Mouse (Mus musculus) midbrain, embryonic 16.5 days (tissue): ENCODE data around the gene Fstl3. TPM values are rescaled to one million over a fixed set of nuclear protein-coding genes. Genes with fewer than 3 reads are reported as not detected.

ENCODE experiments used
- ATAC-seq: fragments of 200-750 bp; cut with Nextera tagmentation; 2 replicates; pipeline ENCODE4 v1.8.0; 2017; ENCODE audit warnings: moderate TSS enrichment
- H3K27ac ChIP-seq: fragments of 300-500 bp; sonication (generic); 2 replicates; pipeline ENCODE4 v1.5.1; 2014; ENCODE audit warnings: mild to moderate bottlenecking, low read length, mixed read lengths
- H3K27me3 ChIP-seq: fragments of 300-500 bp; sonication (generic); 2 replicates; pipeline ENCODE4 v1.6.1; 2014; ENCODE audit warnings: low read depth, low read length, mixed read lengths; ENCODE audit not compliant: control insufficient read depth, insufficient read depth
- H3K36me3 ChIP-seq: fragments of 300-500 bp; sonication (generic); 2 replicates; pipeline ENCODE4 v1.6.1; 2014; ENCODE audit warnings: mild to moderate bottlenecking, low read length, moderate library complexity, mixed read lengths; ENCODE audit not compliant: control insufficient read depth, insufficient read depth
- H3K4me1 ChIP-seq: fragments of 300-500 bp; sonication (generic); 2 replicates; pipeline ENCODE4 v1.6.1; 2014; ENCODE audit warnings: mild to moderate bottlenecking, low read length, mixed read lengths; ENCODE audit not compliant: control insufficient read depth, insufficient read depth
- H3K4me2 ChIP-seq: fragments of 300-500 bp; sonication (generic); 2 replicates; pipeline ENCODE4 v1.6.1; 2014; ENCODE audit warnings: mild to moderate bottlenecking, low read length, mixed read lengths
- H3K4me3 ChIP-seq: fragments of 300-500 bp; sonication (generic); 2 replicates; pipeline ENCODE4 v1.5.1; 2014; ENCODE audit warnings: low read depth, mild to moderate bottlenecking, low read length, moderate library complexity, mixed read lengths
- H3K9ac ChIP-seq: fragments of 300-500 bp; sonication (generic); 2 replicates; pipeline ENCODE4 v1.6.1; 2014; ENCODE audit warnings: low read depth, low read length, mixed read lengths
- H3K9me3 ChIP-seq: fragments of 300-500 bp; sonication (generic); replicated peaks from 2 replicates; pipeline ENCODE4 v1.6.1; 2014; ENCODE audit warnings: mild to moderate bottlenecking, low read length, mixed read lengths; ENCODE audit not compliant: control insufficient read depth, poor library complexity, severe bottlenecking
- WGBS: fragments of 180-500 bp; shearing (Covaris S2); extraction: QIAGEN DNeasy Blood & Tissue Kit; methylation state at CpG from one replicate; pipeline ENCODE4 v1.1.7; 2014; 5-methylcytosine and 5-hydroxymethylcytosine counted together
- polyA plus RNA-seq: library from polyadenylated mRNA; unstranded; fragments of >200 nt; fragmentation: Nextera tagmentation; extraction: Ambion mirVana; gene quantifications from 2 replicates; pipeline ENCODE4 v1.2.1, GENCODE M21; 2015

The Fstl3 gene
- polyA plus RNA-seq, 1 experiment from 2014 or later = 3.5 TPM

DNA sequence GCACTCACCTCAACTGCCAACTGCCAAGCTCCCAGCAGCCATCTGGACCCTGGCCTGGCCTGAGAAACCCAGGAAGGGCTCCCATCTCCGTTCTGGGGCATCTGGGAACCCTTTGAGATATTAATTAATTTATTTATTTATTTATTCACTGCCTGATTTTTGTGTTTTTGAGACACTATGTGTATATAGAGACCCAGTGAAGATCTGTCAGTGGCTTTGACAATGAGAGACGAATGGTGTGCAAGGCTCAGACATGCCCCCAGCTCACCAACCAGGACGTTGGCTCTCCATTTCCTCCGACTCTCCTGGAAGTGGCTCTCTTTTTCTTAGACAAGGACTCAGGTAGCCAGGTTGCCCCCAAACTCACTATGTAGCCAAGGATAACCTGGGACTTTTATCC lies 13.8 kb downstream of the Fstl3 start, which contains the start of gene Prss57:
Prss57 (minus strand) TSS at position 101 of the 400 bp plus-strand sequence.
- Histone ChIP-seq H3K9ac (no peak within 1 kb of the TSS), H3K4me2 (no peak within 1 kb of the TSS), H3K27me3 (no peaks in the 10 kb centered on the region; the same call in 1 of the 2 replicates), H3K4me1 (peaks cover 8% of the 10 kb centered on the region), H3K4me3 (no peak within 1 kb of the TSS), H3K36me3 (no peaks in the 10 kb centered on the region), H3K27ac (no peak within 1 kb of the TSS), H3K9me3 (no peaks in the 10 kb centered on the region)
- ATAC-seq = no peak
- WGBS = 89% methylated on average over 4 of the region's 4 CpGs

DNA sequence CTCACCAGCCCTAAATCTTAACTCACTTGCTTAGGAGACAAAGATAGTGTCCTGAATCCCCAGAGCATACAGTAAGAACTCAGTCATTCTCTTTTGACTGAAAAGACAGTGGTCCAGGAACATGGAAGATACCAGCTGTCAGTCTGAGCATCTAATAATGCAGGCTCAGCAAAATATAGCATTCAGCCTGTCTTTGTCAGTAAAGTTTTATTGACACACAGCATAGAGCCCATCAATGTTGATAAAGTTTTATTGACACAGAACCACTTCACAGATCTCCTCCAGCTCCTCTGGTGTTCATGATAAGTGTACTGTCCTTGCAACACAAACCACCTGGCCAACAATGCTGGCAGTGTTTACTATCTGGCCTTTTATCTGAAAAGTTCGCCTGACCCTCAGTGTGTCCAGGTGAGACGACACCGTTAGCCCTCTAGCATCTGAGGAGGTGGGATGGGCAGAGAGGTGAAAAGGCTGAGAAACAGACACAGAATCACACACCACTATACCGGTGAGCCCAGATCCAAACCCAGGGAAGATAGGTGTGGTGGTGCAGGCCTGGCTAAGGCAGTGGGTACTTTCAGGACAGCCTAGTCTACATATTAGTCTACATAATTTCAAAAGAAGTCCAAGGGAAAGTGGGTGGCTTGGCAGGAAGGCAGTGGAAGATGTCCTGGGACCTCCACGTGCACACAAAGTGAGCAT lies 15.4 kb downstream of the Fstl3 start:
- H3K27me3 ChIP-seq = no peaks in the 10 kb centered on the region; the same call in 1 of the 2 replicates
- H3K4me2 ChIP-seq = no peak overlapping the region; the same call in 1 of the 2 replicates
- no peak for ATAC-seq
- no peak overlapping the region for H3K9ac ChIP-seq
- WGBS = 84% methylated on average over 5 of the region's 5 CpGs
- no peak overlapping the region for H3K4me3 ChIP-seq
- no peak overlapping the region for H3K27ac ChIP-seq
- H3K4me1 ChIP-seq = peaks cover 18% of the 10 kb centered on the region
- no peaks in the 10 kb centered on the region for H3K9me3 ChIP-seq
- H3K36me3 ChIP-seq = no peaks in the 10 kb centered on the region

DNA sequence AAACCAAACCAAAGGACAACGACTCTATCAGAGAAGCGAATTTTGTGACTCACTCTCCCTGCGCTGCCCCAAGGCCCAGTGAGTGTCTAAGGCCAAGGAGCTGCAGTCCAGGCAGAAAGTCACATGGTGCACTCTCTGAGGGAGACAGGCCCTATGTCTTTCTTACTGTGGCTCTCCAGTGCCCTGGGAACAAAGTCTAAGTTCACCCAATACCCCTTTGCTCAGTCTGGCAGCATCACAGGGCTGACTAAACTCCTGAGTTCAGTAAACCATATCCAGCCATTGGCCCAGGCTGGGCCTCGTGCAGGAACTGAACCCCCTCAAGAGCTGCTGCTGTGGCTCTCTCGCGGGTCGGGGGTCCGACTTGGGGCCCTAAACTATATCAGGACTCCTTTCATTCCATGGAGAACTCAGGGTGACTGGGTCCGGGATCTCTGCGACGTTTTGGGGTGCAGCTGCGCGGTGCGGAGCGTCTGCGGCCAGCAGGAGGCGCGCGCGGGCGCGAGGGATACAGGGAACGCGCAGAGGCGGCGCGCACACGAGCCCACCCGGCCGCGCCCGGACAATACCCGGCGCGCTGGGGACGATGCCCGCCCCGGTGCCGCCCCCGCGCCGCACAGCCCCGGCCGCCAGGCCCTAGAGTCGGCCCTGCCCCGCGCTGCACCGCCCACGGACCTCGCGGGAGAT lies 16.1 kb downstream of the Fstl3 start, which contains the start of gene Palm:
Palm (plus strand) TSS at position 522 of the 687 bp plus-strand sequence.
- H3K27ac ChIP-seq = peak within 1 kb of the TSS; percentile 91
- H3K4me2 ChIP-seq = peak within 1 kb of the TSS; percentile 97
- peaks cover 20% of the 10 kb centered on the region for H3K4me1 ChIP-seq
- WGBS = 5% methylated on average over 51 of the region's 51 CpGs
- peak; percentile 72 for ATAC-seq
- no peaks in the 10 kb centered on the region; the same call in 1 of the 2 replicates for H3K27me3 ChIP-seq
- peak within 1 kb of the TSS; percentile 80 for H3K4me3 ChIP-seq
- H3K9ac ChIP-seq = peak within 1 kb of the TSS; percentile 98
- no peaks in the 10 kb centered on the region for H3K9me3 ChIP-seq
- no peaks in the 10 kb centered on the region for H3K36me3 ChIP-seq

DNA sequence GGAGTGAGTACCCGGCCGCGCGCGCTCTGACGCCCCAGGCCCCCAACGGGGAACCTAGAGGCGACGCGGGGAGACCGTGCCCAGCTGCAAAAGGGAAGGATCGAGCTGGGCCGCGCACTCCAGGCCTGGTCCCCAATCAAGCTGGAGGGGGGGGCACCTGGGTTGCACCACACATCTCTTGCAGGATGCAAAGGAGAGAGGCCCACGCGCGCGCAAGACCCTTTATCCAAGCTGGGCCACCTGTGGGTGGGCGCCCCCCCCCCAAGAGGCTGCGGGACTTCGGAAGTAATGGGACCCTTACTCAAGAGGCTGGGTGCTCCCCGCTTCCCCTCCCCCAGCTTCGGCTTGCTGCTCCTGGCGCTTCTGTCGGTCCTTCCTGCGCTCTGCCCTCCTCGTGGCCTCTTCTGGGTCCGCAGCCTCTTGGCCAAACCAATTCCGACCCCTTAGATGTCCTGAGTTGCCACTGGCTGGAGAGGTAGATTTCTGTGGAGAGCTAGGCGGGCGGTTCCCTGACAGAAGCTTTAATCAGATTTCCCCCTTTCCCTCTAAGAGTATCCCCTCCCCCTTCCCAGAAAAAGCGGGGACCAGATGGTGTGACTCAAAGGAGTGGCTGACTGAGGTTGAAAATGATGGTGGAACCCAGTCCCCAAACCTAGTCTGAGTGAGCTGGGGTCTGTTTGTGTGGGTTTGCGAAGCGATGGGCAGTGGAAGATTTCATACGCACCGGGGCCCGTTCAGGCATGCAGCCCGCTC lies 16.8 kb downstream of the Fstl3 start:
- Histone ChIP-seq H3K9me3 (no peaks in the 10 kb centered on the region), H3K9ac (peak overlapping the region; percentile 98), H3K27me3 (no peaks in the 10 kb centered on the region; the same call in 1 of the 2 replicates), H3K4me1 (peaks cover 20% of the 10 kb centered on the region), H3K36me3 (no peaks in the 10 kb centered on the region), H3K4me2 (peak overlapping the region; percentile 97), H3K4me3 (peak overlapping the region; percentile 80), H3K27ac (peak overlapping the region; percentile 91)
- 1% methylated on average over 32 of the region's 38 CpGs for WGBS
- ATAC-seq = peak; percentile 11; the same call in 1 of the 2 replicates

DNA sequence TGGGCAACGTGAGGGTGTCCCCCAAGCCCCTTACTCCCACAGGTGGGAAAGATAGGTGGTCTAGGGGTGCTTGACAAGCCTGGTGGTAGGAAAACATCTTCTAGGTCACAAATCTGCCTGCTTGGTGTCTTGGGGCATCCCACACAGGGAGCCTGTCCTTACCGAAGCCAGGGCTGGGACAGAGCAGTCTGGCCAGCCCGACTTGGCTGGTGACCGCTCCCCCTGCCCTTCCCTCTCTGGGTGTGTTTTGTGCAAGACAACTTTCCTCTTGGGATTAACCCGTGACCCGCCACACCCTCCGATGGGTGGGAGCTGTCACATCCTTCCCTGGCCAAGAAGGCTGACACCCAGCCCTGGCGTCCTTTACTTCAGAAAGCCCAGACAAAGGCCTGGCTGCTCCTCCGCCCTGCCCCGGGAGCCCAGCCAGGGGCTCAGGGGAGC lies 17.4 kb downstream of the Fstl3 start:
- peak overlapping the region; percentile 91 for H3K27ac ChIP-seq
- H3K4me2 ChIP-seq = peak overlapping the region; percentile 97
- H3K9me3 ChIP-seq = no peaks in the 10 kb centered on the region
- H3K4me1 ChIP-seq = peaks cover 20% of the 10 kb centered on the region
- 2% methylated on average over 10 of the region's 10 CpGs for WGBS
- peak overlapping the region; percentile 98 for H3K9ac ChIP-seq
- H3K36me3 ChIP-seq = no peaks in the 10 kb centered on the region
- ATAC-seq = peak; percentile 15
- peak overlapping the region; percentile 80 for H3K4me3 ChIP-seq
- no peaks in the 10 kb centered on the region; the same call in 1 of the 2 replicates for H3K27me3 ChIP-seq

DNA sequence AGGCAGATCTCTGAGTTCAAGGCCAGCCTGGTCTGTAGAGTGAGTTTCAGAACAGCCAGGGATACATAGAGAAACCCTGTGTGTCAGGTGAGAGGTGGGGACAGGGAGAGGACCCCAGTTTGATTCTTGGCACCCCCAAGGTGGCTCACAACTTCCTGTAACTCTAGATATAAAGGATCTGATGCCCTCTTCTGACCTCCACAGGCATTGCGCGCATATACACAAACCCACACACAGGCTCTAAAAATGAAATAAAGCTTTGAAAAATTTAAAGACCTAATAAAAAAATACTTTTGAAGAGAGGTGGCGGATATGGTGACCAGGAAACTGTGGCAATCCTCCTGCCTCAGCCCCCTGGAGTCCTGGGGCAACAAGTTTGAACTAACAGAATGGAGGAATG lies 18.8 kb downstream of the Fstl3 start:
- Histone ChIP-seq H3K9me3 (no peaks in the 10 kb centered on the region), H3K4me1 (peaks cover 20% of the 10 kb centered on the region), H3K9ac (no peak overlapping the region), H3K4me2 (no peak overlapping the region), H3K27me3 (no peaks in the 10 kb centered on the region), H3K27ac (no peak overlapping the region), H3K36me3 (no peaks in the 10 kb centered on the region), H3K4me3 (no peak overlapping the region)
- WGBS = 96% methylated on average over 3 of the region's 3 CpGs
- ATAC-seq = no peak

DNA sequence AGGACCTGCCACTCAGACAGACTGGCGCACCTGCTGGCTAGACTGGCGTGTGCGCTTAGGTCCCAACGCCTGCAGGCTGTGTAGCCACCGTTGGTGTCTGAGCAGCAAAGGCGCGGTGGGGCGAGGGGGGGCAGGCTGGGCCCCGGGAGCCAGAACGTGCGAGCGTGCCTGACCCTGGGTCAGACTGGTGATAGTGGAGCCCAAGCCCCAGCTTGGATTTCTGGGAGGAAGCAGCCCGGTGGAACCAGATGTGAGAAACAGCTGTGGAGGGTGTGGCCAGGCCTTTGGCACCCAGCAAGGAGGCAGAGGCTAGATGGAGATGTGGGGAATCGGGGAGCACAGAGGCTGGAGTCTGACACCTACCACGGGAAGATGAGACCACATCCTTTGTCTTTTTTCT lies 20.3 kb downstream of the Fstl3 start:
- H3K9ac ChIP-seq = peak overlapping the region; percentile 33; the same call in 1 of the 2 replicates
- WGBS = 45% methylated on average over 15 of the region's 15 CpGs

DNA sequence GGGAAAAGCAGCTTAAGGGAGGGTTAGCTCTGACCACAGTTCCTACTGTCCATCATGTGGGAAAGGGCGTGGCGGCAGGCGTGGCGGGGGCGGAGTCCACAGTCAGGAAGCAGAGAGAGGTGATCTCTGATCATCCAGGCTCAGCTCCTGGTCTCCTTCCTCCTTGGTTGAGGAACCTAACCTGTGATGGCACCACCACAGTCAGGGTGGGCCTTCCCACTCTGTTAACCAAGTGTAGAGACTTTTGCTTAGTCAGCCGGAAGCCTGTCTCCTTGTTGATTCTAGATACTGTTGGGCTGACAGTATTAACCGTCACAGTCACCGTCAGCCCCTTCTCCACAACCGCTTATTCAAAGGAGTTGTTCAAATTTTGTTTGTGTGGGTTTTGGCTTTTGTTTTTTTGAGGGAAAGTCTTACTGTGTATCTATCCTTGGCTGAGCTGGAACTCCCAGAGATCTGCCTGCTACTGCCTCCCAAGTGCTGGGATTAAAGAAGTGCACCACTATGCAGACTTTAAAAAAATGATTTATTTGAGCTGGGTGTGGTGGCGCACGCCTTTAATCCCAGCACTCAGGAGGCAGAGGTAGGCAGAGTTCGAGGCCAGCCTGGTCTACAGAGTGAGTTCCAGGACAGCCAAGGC lies 21.3 kb downstream of the Fstl3 start:
- H3K4me1 ChIP-seq = peaks cover 41% of the 10 kb centered on the region

More for the DNA sequence above, 20.3 kb downstream of the Fstl3 start:
- Histone ChIP-seq H3K36me3 (no peaks in the 10 kb centered on the region), H3K4me1 (peaks cover 30% of the 10 kb centered on the region), H3K27me3 (no peaks in the 10 kb centered on the region), H3K4me3 (no peak overlapping the region), H3K9me3 (no peaks in the 10 kb centered on the region), H3K27ac (no peak overlapping the region), H3K4me2 (peak overlapping the region; percentile 33)
- ATAC-seq = no peak

More for the DNA sequence above, 21.3 kb downstream of the Fstl3 start:
- H3K4me2 ChIP-seq = no peak overlapping the region
- H3K36me3 ChIP-seq = no peaks in the 10 kb centered on the region
- no peak overlapping the region for H3K9ac ChIP-seq
- H3K9me3 ChIP-seq = no peaks in the 10 kb centered on the region
- H3K27me3 ChIP-seq = no peaks in the 10 kb centered on the region
- no peak overlapping the region for H3K4me3 ChIP-seq
- ATAC-seq = no peak
- WGBS = 94% methylated on average over 12 of the region's 12 CpGs
- H3K27ac ChIP-seq = no peak overlapping the region
